Mouse (Mus musculus): ENCODE data around the gene Lrrtm1. TPM values are rescaled to one million over a fixed set of nuclear protein-coding genes. Genes with fewer than 3 reads are reported as not detected.

The Lrrtm1 gene
- polyA plus RNA-seq, 1 experiment from 2014 or later: 1.6 TPM

GRCm38 (mm10) chr6:77291415-77291814 is 48.9 kb downstream of the Lrrtm1 start:
- Histone ChIP-seq H3K4me1 (replicated peaks; ENCODE audit: control insufficient read depth, insufficient read depth, low read length) (no peaks in the 10 kb centered on the region), H3K9me3 (ENCODE audit: control insufficient read depth) (no peaks in the 10 kb centered on the region), H3K27me3 (replicated peaks; ENCODE audit: control insufficient read depth, insufficient read depth, low read length) (no peaks in the 10 kb centered on the region), H3K4me2 (replicated peaks; ENCODE audit: low read depth) (no peak overlapping the region), H3K27ac (ENCODE audit: low read depth, low read length) (no peak overlapping the region), H3K36me3 (ENCODE audit: control insufficient read depth, insufficient read depth) (no peaks in the 10 kb centered on the region), H3K9ac (ENCODE audit: low read depth, low read length) (no peak overlapping the region), H3K4me3 (ENCODE audit: low read depth, low read length) (no peak overlapping the region)
- 71% methylated on average over 6 of the region's 6 CpGs for WGBS
- no peak for ATAC-seq
- TF ChIP-seq CTCF (IDR thresholded peaks at IDR 0.05; ENCODE audit: low read depth): no peak

GRCm38 (mm10) chr6:77301305-77301704 is 58.8 kb downstream of the Lrrtm1 start:
- Histone ChIP-seq H3K9me3 (ENCODE audit: control insufficient read depth) (no peaks in the 10 kb centered on the region), H3K4me1 (replicated peaks; ENCODE audit: control insufficient read depth, insufficient read depth, low read length) (no peaks in the 10 kb centered on the region), H3K4me2 (replicated peaks; ENCODE audit: low read depth) (no peak overlapping the region), H3K4me3 (ENCODE audit: low read depth, low read length) (no peak overlapping the region), H3K36me3 (ENCODE audit: control insufficient read depth, insufficient read depth) (no peaks in the 10 kb centered on the region), H3K27me3 (replicated peaks; ENCODE audit: control insufficient read depth, insufficient read depth, low read length) (no peaks in the 10 kb centered on the region), H3K27ac (ENCODE audit: low read depth, low read length) (no peak overlapping the region), H3K9ac (ENCODE audit: low read depth, low read length) (no peak overlapping the region)
- WGBS: 87% methylated on average over 1 of the region's 1 CpGs
- no peak for TF ChIP-seq CTCF (IDR thresholded peaks at IDR 0.05; ENCODE audit: low read depth)
- ATAC-seq: no peak

- Histone ChIP-seq H3K9me3 (ENCODE audit: control insufficient read depth) (no peaks in the 10 kb centered on the region), H3K4me2 (replicated peaks; ENCODE audit: low read depth) (no peak overlapping the region), H3K27ac (ENCODE audit: low read depth, low read length) (no peak overlapping the region), H3K36me3 (ENCODE audit: control insufficient read depth, insufficient read depth) (no peaks in the 10 kb centered on the region), H3K9ac (ENCODE audit: low read depth, low read length) (no peak overlapping the region), H3K4me3 (ENCODE audit: low read depth, low read length) (no peak overlapping the region), H3K4me1 (replicated peaks; ENCODE audit: control insufficient read depth, insufficient read depth, low read length) (no peaks in the 10 kb centered on the region), H3K27me3 (replicated peaks; ENCODE audit: control insufficient read depth, insufficient read depth, low read length) (no peaks in the 10 kb centered on the region)
- no peak for ATAC-seq
- 91% methylated on average over 3 of the region's 3 CpGs for WGBS
- no peak for TF ChIP-seq CTCF (IDR thresholded peaks at IDR 0.05; ENCODE audit: low read depth)
These were observed 64.3 kb downstream of the Lrrtm1 start for GRCm38 (mm10) chr6:77306796-77307195.

Measured in intestine, postnatal 0 days (tissue).